Mouse (Mus musculus) lung, adult 2 months (tissue): ENCODE measurements around the gene Pank4.

Experiments
- CTCF ChIP-seq: fragments of 200-500 bp; IDR thresholded peaks from 2 replicates; pipeline ENCODE4 v1.5.1; 2011; ENCODE audit warnings: mild to moderate bottlenecking, low read length, control low read depth; ENCODE audit not compliant: insufficient read depth
- POLR2A ChIP-seq: fragments of 200-500 bp; IDR thresholded peaks from 2 replicates; pipeline ENCODE4 v1.6.1; 2011; ENCODE audit warnings: low read depth, mild to moderate bottlenecking, control low read depth, low read length, borderline replicate concordance; ENCODE audit errors: extremely low read depth

DNA sequence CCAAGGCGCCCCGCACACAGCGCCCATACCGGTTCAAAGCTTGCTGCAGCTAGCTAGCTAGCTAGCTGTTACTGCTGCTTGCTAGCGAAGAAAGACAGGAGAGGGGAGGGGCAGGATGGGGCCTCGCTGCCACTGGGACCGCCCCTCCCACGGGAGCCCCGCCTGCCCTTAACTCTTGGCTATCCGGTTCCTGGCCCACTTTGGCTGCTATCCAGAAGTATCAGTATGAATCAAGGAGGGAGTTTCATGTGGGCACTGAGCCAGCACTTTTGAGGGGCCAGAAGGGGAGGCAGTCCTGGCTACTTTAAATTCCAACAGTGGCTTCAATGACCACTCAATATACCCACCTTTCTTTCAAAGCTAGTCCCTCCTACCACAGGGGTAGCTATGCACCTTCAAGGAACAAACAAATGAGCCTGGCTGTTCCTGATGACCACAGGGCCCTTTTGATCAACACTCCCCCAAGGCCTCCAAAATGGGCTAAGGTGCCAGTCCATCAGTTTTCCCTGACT is 55.5 kb downstream of the Pank4 start:
- no peak for TF ChIP-seq POLR2A
- no peak for TF ChIP-seq CTCF
